Mouse (Mus musculus): ENCODE data around the gene Myom1.

Gene Myom1

GRCm38 (mm10) chr17:71136384-71137333 is 134.2 kb downstream of the Myom1 start:
- DNase-seq (ENCODE audit: low read depth, low spot score): no peak

GRCm38 (mm10) chr17:71137334-71137721 is 134.9 kb downstream of the Myom1 start:
- no peak for DNase-seq (ENCODE audit: low read depth, low spot score)

DNA sequence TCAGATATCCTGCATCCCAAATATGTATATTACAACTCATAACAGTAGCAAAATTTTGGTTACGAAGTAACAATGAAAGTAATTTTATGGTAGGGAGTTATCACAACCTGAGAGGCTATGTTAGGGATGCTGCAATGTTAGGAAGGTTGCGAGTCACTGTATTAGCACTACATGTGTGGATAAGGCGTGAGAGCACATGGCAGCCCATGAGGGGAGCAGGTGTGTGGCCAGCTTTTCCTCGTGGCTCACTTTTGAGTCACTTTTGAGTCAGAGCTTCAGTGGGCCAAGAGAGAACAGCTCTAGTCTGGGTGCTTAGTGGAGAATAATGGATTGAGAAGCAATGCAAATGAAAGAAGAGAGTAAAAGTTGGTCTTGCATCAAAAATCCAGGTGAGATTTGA is 139.6 kb downstream of the Myom1 start:
- no peak for DNase-seq (ENCODE audit: low read depth, low spot score)

DNA sequence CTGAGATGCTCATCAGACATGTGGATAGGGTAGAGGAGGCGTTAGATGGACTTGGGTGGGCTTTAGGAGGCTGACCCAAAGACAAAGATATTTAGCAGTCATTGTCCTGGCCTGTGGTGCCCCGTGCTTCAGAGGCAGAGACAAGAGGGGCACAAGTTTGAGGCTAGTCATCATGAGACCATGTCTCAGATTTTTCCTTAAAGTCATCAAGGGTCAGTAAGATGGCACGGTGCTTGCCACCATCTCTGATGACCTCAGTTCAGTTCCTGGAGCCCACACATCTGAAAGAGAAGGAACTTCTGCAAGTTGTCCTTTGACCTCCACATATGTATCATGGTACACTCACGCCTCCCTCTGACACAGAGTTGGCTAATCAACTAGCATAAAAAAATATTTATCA is 140.7 kb downstream of the Myom1 start:
- DNase-seq (ENCODE audit: low read depth, low spot score): no peak

- no peak for DNase-seq (ENCODE audit: low read depth, low spot score)
Measured at GRCm38 (mm10) chr17:71144322-71145116, 142.1 kb downstream of the Myom1 start.

GRCm38 (mm10) chr17:71145248-71145961 is 143.0 kb downstream of the Myom1 start:
- DNase-seq (ENCODE audit: low read depth, low spot score): no peak

- peak; percentile 43 for DNase-seq (ENCODE audit: low read depth, low spot score)
Measured at GRCm38 (mm10) chr17:71153356-71153755, 150.9 kb downstream of the Myom1 start.

GRCm38 (mm10) chr17:71155271-71155670 is 152.8 kb downstream of the Myom1 start:
- no peak for DNase-seq (ENCODE audit: low read depth, low spot score)

- peak; percentile 46 for DNase-seq (ENCODE audit: low read depth, low spot score)
Measured at GRCm38 (mm10) chr17:71159152-71159567, 156.7 kb downstream of the Myom1 start.

DNA sequence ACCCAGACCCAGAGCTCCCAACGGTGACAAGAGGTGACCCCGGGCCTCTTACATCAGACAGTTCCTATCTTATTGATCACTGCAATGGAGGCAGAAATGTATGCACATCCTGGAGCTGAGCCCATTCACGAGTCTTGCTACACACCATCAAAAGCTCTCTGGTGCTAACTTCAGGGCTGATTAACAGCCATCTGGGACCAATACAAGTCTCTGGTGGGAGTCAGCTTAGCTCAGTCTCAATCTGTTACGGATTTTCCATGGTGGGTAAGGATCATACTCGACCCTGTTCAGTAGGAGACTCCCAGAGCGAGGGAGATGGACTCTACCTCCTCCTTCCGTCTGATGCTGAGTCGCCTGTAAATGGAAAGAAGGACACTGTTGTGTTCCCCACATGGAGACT is 157.3 kb downstream of the Myom1 start:
- DNase-seq (ENCODE audit: low read depth, low spot score): no peak

DNA sequence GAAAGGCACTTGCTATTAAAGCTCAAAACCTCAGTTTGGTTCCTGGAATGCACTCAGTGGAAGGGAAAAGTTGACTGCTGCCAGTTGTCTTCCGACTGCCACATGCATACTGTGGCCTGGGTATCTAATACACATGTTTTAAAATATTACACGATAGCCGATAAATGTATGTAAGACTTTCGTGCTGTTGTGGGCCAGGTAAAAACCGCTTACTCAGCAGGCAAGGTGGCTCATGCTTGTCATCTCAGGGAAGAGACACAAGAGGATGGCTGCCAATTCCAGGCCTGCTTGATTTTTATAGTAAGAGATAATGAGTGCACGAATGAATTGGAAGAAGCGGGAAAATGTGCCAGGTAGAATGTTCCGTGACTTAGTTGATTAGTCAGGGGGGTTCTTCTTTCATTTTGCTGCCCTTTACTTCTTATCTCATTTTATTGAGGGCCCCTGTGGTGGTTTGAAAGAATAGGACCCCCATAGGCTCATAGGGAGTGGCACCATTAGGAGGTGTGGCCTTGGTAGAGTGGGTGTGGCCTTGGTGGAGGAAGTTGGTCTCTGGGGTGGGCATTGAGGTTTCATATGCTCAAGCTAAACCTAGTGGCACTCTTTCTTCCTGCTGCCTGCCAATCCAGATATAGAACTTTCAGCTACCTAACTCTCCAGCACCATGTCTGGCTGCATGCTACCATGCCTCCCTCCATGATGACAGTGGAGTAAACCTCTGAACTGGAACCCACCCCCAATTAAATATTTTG is 158.0 kb downstream of the Myom1 start:
- DNase-seq (ENCODE audit: low read depth, low spot score): no peak

DNA sequence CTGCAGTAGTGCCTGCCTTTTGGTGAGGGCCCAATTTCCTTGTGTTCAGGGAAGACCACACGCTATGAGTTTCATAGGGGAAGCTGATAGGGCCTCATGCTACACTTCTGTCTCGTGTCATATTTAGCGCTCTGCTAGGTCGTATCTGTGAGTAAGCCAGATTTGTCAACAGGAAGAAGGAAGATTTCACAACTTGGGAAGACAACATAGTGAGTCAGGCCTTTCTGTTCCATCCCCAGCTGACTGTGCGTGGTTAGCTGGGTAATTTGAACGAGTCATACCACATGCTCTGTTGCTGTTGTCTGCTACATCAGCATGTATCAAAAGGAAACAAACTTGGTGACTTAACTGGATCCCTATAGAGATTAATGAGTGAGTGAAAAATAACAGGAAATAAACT is 162.6 kb downstream of the Myom1 start:
- no peak for DNase-seq (ENCODE audit: low read depth, low spot score)

GRCm38 (mm10) chr17:71168205-71168815 is 165.9 kb downstream of the Myom1 start:
- no peak for DNase-seq (ENCODE audit: low read depth, low spot score)

GRCm38 (mm10) chr17:71168846-71169245 is 166.4 kb downstream of the Myom1 start:
- DNase-seq (ENCODE audit: low read depth, low spot score): no peak

DNA sequence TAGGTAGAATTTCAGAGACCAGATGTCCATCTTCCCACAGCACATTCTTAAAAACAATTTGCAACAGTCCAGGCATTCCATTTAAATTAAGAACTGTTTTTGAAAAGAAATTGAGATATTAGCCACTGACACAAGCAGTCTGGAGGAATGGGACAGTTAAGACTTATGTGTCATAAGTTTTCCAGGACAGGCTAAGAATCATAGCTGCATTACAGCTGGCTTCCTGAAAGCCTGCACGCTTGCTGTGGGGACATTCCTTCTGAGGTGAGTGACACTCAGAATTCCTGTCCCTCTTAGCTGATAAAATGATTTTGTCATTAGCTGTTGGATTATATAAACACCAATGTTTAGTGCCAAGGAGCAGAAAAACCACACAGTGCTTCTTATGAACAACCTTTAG is 167.2 kb downstream of the Myom1 start:
- DNase-seq (ENCODE audit: low read depth, low spot score): no peak

- no peak for DNase-seq (ENCODE audit: low read depth, low spot score)
Measured at GRCm38 (mm10) chr17:71171161-71171560, 168.7 kb downstream of the Myom1 start.
